Mouse (Mus musculus) gonadal fat pad, adult 2 months (tissue): Measurements from ENCODE around the gene Taf6l. TPM values are rescaled to one million over a fixed set of nuclear protein-coding genes. Genes with fewer than 3 reads are reported as not detected.
"Not testable (repeated sequence)": the region's sequence is repeated elsewhere in the genome, so short reads cannot be mapped to it uniquely, and the experiment has no call there.

Experiments used
- DNase-seq: peaks from one replicate; pipeline ENCODE4 v3.0.0-alpha.2; 2012; ENCODE audit warnings: low read depth
- polyA plus RNA-seq: library from polyadenylated mRNA; depleted of rRNA; stranded (reverse); fragments of >200 nt; gene quantifications from 2 replicates; pipeline ENCODE4 v1.2.3, GENCODE M21; 2012; rRNA removed

The Taf6l gene
- polyA plus RNA-seq, 1 experiment, result 17.4 TPM

- DNase-seq, result no peak
Observed at GRCm38 (mm10) chr19:8738911-8739310, 47.3 kb downstream of the Taf6l start.

GRCm38 (mm10) chr19:8736160-8736467 is 50.1 kb downstream of the Taf6l start:
- DNase-seq, result no peak

- DNase-seq, result no peak
Observed at GRCm38 (mm10) chr19:8735389-8736159, 50.6 kb downstream of the Taf6l start, which contains the start of gene Wdr74. TSS of gene Wdr74 (plus strand) at chr19:8735827.

- DNase-seq, result no peak
Observed at GRCm38 (mm10) chr19:8734334-8734733, 51.9 kb downstream of the Taf6l start.

- DNase-seq, result not testable (repeated sequence)
Observed at GRCm38 (mm10) chr19:8728335-8729099, 57.7 kb downstream of the Taf6l start.

- DNase-seq, result no peak
Observed at GRCm38 (mm10) chr19:8727495-8728114, 58.6 kb downstream of the Taf6l start.

GRCm38 (mm10) chr19:8726609-8727390 is 59.4 kb downstream of the Taf6l start:
- no peak for DNase-seq

- no peak for DNase-seq
Observed at GRCm38 (mm10) chr19:8725081-8725613, 61.1 kb downstream of the Taf6l start.

Other genes with a start within 250 kb of the Taf6l start
- gene Slc22a8, start 195.2 kb downstream of the Taf6l start, polyA plus RNA-seq, result 0.19 and 0.38 TPM in 2 replicates
- 0.04 TPM in 1 of 2 replicates, not detected in the other for gene Slc22a6, start 168.4 kb downstream of the Taf6l start, polyA plus RNA-seq
- gene Chrm1, start 122.6 kb downstream of the Taf6l start, polyA plus RNA-seq, result 0.12 and 0.25 TPM in 2 replicates
- gene Slc3a2, start 63.0 kb downstream of the Taf6l start, polyA plus RNA-seq, result 393 and 456 TPM in 2 replicates
- gene Wdr74, start 50.6 kb downstream of the Taf6l start, polyA plus RNA-seq, result 30.1 and 32.2 TPM in 2 replicates
- gene 1700092M07Rik, start 45.7 kb downstream of the Taf6l start, polyA plus RNA-seq, result 2.3 and 2.5 TPM in 2 replicates
- 95.3 and 118 TPM in 2 replicates for gene Stx5a, start 45.0 kb downstream of the Taf6l start, polyA plus RNA-seq
- gene Nxf1, start 29.3 kb downstream of the Taf6l start, polyA plus RNA-seq, result 96.6 and 113 TPM in 2 replicates
- 183 and 249 TPM in 2 replicates for gene Tmem223, start 15.4 kb downstream of the Taf6l start, polyA plus RNA-seq
- 112 and 134 TPM in 2 replicates for gene Tmem179b, start 11.9 kb downstream of the Taf6l start, polyA plus RNA-seq
- 88.3 and 105 TPM in 2 replicates for gene Polr2g, start 12.2 kb upstream of the Taf6l start, polyA plus RNA-seq
- gene Zbtb3, start 16.1 kb upstream of the Taf6l start, polyA plus RNA-seq, result 2.4 and 2.9 TPM in 2 replicates
- 22.7 and 23.1 TPM in 2 replicates for gene Ttc9c, start 32.9 kb upstream of the Taf6l start, polyA plus RNA-seq
- gene Hnrnpul2, start 33.6 kb upstream of the Taf6l start, polyA plus RNA-seq, result 19.0 and 35.0 TPM in 2 replicates
- gene AC129217.1, start 43.4 kb upstream of the Taf6l start, polyA plus RNA-seq, result 0.57 and 9.1 TPM in 2 replicates
- gene Bscl2, start 51.0 kb upstream of the Taf6l start, polyA plus RNA-seq, result 306 and 363 TPM in 2 replicates
- 0.43 and 0.46 TPM in 2 replicates for gene Gng3, start 52.8 kb upstream of the Taf6l start, polyA plus RNA-seq
- gene Lrrn4cl, start 64.4 kb upstream of the Taf6l start, polyA plus RNA-seq, result 6.9 and 8.7 TPM in 2 replicates
- 88.9 and 91.5 TPM in 2 replicates for gene Ubxn1, start 85.1 kb upstream of the Taf6l start, polyA plus RNA-seq
- 37.9 and 50.6 TPM in 2 replicates for gene Uqcc3, start 94.5 kb upstream of the Taf6l start, polyA plus RNA-seq
- 2.5 and 3.0 TPM in 2 replicates for gene Lbhd1, start 97.3 kb upstream of the Taf6l start, polyA plus RNA-seq
- not detected in 2 replicates for gene Gm49403, start 97.5 kb upstream of the Taf6l start, polyA plus RNA-seq
- gene 1810009A15Rik, start 102.4 kb upstream of the Taf6l start, polyA plus RNA-seq, result 23.6 and 25.6 TPM in 2 replicates
- gene Gm49416, start 102.5 kb upstream of the Taf6l start, polyA plus RNA-seq, result not detected in 2 replicates
- gene Ints5, start 106.6 kb upstream of the Taf6l start, polyA plus RNA-seq, result 18.3 and 18.5 TPM in 2 replicates
- gene Ganab, start 111.7 kb upstream of the Taf6l start, polyA plus RNA-seq, result 134 and 150 TPM in 2 replicates
- 83.8 and 88.2 TPM in 2 replicates for gene B3gat3, start 134.0 kb upstream of the Taf6l start, polyA plus RNA-seq
- gene Rom1, start 142.9 kb upstream of the Taf6l start, polyA plus RNA-seq, result 9.6 and 11.7 TPM in 2 replicates
- gene Eml3, start 143.1 kb upstream of the Taf6l start, polyA plus RNA-seq, result 42.4 and 50.5 TPM in 2 replicates
- gene Mta2, start 155.5 kb upstream of the Taf6l start, polyA plus RNA-seq, result 21.9 and 35.1 TPM in 2 replicates
- 19.1 and 20.7 TPM in 2 replicates for gene Tut1, start 167.4 kb upstream of the Taf6l start, polyA plus RNA-seq
- gene Eef1g, start 180.6 kb upstream of the Taf6l start, polyA plus RNA-seq, result 295 and 302 TPM in 2 replicates
- 53.6 and 56.8 TPM in 2 replicates for gene Ahnak, start 202.9 kb upstream of the Taf6l start, polyA plus RNA-seq